Mouse (Mus musculus) cerebellum, postnatal 10 days (tissue): Measurements from ENCODE around the gene C1galt1.

ENCODE experiments used
- DNase-seq, 2 experiments: peaks; one replicate each; pipeline ENCODE4 v3.0.0; 2021; ENCODE audit warnings: mixed read lengths in 2 of 2

Gene C1galt1

DNA sequence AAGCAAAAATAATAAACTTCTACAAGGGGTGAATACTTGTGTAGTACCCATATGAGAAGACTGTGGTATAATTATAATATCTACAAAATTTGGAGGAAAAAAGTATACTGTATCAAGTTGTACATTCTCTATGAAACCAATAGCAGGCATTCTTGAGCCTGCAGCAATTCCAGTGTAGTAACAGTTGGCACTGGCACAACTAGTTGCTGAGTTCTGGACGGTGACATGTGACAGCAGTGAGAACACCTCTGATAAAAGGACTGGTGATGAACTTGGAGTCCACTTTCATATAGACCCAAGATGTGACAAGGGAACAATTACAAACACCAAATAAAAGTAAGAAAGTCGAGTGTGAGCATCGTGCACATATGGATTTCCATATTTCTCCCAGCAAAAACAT, 14.5 kb downstream of the C1galt1 start:
- no peak for DNase-seq

DNA sequence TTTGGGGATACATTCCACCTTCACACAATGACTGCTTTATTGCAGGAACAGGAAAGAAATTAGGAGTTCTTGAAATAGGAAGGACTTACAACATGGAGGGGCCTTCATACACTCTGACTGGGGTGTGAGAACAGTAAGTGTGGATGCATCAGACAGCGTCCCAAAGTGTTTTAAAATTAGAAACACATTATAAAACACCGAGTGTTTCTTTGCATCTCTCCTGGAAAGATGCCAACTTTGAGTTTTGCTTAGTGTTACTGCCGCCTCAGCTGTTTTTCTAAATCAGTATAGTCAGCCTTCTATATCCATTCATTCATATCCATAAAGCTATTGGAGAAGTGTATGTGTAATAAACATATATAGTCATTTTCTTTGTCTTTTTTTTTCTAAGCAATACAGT, 16.4 kb downstream of the C1galt1 start:
- DNase-seq: no peak

DNA sequence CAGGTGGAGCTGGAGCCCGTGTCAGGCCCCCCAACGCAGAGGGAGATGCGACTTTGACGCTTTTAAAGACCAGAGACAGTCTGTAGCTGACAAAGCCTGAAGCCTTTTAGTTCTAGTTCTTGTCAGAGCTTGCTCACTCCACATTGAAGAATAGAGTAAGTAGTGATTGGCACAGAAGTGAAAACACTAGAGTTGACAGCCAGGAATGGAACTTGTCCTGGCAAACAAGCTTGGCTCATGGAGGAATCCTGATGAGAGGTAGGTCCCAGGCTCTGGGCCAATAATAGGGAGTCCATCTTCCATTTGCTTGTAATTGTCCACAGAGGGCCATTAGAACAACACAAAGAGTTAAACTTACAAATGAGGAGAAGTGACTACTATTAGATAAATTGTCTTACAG, 18.7 kb downstream of the C1galt1 start:
- DNase-seq: peak in 1 of 2 experiments; percentile 27

DNA sequence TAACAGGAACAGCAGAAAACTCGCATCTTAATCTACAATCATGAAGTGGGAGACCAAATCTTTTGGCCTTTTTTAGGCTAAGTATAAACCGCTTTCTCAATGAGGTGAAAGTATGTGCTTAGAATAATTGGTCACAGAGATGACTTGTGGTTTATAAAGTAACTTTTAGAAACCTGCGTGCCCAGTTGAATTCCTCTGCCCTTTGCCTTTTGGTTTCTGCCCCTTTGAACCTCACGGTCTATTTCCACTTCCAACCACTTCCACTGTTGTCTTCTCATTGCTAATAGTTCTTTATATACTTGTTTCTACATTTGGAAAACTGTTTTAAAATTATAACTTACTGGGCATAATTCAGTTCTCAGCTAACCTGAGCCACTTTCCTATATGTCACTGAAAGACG, 32.2 kb downstream of the C1galt1 start:
- DNase-seq: no peak

DNA sequence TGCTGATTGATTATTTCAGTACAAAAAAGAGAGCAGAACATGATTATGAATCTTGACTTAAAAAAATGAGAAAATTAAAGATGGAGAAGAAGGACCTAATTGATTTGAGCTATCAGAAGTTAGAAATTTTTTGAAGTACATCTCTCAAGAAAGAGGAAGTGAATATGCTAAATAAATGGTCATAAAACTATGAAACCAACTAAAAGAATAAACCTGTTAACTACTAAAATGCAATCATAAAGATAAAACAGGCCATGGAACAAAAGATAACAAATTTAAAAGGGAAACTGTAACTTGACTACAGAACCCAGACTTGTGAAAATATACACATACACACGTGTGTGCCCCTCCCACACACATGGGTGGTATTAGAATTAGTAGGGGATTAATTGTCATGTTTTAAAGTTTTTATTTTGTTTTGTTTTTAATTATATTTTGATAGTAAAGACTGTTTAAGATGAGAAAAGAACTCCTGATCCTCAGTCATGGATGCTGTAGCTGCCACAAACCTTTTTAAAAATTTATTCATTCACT, 37.0 kb downstream of the C1galt1 start:
- no peak for DNase-seq

DNA sequence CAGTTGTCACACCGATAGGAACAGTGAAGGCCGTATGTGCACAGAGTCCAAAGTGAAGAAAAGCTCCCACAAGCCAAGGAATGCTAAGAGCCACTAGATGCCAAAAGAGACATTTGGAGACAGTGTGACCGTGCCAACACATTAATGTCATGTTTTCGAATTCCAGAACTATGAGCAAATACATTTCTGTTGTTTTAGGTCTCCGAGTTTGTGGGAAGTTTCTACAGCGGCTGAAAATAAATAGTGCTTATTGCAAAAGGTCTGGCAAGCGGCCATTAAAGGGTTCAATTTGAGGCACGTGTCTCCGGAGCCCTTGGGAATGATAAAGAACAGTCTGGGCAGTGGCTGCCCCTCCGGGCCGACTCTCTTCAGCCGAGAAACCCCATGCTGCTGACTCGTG, 37.9 kb downstream of the C1galt1 start:
- DNase-seq: peak; percentile 6

DNA sequence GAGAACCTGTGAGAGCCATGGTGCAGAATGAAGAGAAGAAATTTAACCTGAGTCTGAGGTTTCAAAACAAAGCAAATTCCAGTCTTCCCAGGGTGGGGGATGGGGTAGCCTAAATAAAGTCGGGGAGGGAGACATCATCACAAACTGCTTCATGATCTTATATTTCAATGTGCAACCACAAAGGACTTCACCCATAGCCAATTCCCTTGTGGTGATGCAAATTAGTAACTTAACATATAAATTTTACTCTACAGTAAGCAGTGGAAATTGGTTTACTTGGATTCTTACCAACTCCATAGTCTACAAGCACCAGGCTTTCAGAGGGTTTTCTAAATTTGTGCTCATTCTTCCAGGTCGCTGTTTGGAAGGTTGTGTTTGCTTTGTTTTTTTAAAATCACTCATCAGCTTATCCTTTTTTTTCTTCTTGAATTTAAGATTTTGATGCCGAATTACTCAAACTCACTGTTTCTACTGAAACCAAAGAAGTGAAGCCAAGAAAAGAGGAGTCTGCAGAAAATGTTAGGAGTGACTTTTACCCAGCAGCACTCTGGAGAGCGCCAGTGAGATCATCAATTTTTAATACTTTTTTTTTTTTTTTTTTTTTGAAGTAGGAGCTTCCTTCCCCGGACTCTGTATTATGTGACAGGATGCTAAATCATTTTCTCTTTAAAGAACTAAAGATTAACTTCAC, 41.5 kb downstream of the C1galt1 start:
- DNase-seq: no peak

DNA sequence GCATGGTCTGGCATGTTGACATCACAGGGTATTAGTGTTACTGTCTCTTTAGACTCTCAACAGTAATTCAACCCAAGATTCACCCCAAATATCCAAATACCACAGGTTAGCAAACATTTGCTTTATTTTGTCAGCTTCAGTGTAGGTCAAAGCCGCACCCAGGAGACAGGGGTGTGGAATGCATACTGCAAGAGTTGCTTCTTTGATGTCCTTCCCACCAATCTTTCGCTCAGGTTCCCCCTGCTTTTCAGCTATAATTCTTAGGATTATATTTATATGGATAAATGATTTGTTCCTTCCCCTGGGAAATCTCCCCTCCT, 42.0 kb downstream of the C1galt1 start:
- no peak for DNase-seq

DNA sequence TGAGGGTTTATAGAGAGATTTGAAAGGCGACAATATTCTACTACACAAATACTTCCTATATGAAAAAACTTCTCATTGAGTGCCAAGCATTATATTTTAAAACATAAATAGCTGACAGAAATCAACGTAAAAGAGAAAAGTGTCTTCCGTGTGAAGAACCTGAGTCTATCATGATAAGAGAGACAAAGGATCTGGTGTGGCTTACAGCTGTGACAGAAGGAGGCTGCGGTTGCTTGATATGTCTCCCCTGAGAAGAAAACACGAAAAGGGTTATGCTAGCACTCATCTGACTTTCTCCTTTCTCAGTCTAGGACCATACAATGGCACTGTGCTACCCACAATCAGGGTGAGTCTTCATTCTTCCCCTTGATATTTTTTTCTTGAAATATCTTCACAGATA, 51.7 kb downstream of the C1galt1 start:
- DNase-seq: no peak

DNA sequence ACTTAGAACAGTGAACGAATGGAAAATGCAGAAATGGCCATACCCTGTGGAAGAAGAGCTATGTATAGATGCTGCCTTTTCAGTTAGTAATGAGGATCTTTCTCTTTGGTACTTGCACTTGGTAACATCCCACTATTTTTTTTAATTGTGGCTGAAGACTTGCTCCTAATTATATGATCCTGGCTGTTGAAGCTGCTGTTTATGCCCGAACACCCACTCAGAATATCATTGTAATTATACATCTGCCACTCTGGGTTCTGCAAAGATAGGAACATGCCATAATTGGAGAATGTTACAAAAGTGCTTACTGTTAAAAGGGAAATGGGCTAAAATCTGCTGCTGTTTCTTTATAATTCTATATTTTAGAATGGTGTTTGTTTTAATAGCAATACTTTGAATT, 67.4 kb downstream of the C1galt1 start:
- no peak for DNase-seq
